Mouse (Mus musculus): ENCODE measurements around the gene Thrb. TPM values are rescaled to one million over a fixed set of nuclear protein-coding genes. Genes with fewer than 3 reads are reported as not detected.

The Thrb gene
- polyA plus RNA-seq, 1 experiment, result 22.0 TPM

- no peaks in the 10 kb centered on the region for H3K4me1 ChIP-seq (ENCODE audit: control insufficient read depth, insufficient read depth, insufficient read length, low read length)
- H3K27ac ChIP-seq (replicated peaks; ENCODE audit: low read depth, low read length), result no peak overlapping the region
These were observed 73.2 kb downstream of the Thrb start for GRCm38 (mm10) chr14:17733077-17733778.

DNA sequence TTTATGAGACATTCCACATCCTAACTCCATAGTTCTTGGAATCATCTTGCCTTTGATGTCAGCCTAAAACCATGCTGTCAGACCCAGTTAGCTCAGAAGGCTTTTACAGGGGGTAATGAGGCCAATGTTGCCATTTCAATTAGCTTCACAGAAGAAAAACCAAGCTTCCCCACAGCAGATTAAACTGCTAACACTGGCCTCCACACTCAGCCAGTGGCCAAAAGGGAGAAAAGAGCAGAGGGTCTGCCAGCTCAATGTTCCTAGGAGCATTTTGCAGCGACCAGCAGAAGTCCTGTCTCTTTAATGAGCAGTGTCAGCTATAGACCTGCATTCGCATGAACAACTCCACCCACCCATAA lies 73.7 kb downstream of the Thrb start:
- Histone ChIP-seq H3K4me3 (ENCODE audit: insufficient read depth, low read depth, low read length) (no peak overlapping the region), H3K27ac (replicated peaks; ENCODE audit: low read depth, low read length) (no peak overlapping the region), H3K4me1 (ENCODE audit: control insufficient read depth, insufficient read depth, insufficient read length, low read length) (no peaks in the 10 kb centered on the region)

More at GRCm38 (mm10) chr14:17733077-17733778, 73.2 kb downstream of the Thrb start:
- no peak overlapping the region for H3K4me3 ChIP-seq (ENCODE audit: insufficient read depth, low read depth, low read length)

DNA sequence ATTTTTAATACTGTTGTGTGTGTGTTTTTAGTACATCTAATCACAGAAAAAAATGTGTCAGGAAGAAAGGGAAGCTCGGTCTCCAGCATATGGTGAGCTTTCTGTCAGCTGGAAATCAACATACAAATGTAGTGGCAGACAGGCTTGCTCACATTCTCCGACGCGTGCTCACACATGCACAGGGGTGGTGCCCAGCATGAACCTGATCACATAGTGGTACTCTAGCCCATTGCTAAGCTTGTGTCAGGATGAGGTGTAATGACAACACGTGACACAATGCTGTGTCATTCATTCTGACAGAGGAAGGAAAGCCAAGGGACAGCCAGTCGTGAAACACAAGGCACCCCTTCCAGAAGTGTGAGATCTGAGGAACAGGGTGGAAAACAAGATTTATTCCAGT lies 75.4 kb downstream of the Thrb start:
- no peak overlapping the region for H3K27ac ChIP-seq (replicated peaks; ENCODE audit: low read depth, low read length)
- no peak overlapping the region for H3K4me3 ChIP-seq (ENCODE audit: insufficient read depth, low read depth, low read length)
- H3K4me1 ChIP-seq (ENCODE audit: control insufficient read depth, insufficient read depth, insufficient read length, low read length), result no peaks in the 10 kb centered on the region

- Histone ChIP-seq H3K4me3 (ENCODE audit: insufficient read depth, low read depth, low read length) (no peak overlapping the region), H3K4me1 (ENCODE audit: control insufficient read depth, insufficient read depth, insufficient read length, low read length) (peaks cover 3% of the 10 kb centered on the region), H3K27ac (replicated peaks; ENCODE audit: low read depth, low read length) (no peak overlapping the region)
These were observed 80.8 kb downstream of the Thrb start for GRCm38 (mm10) chr14:17740903-17741302.

GRCm38 (mm10) chr14:17742264-17742663 lies 82.2 kb downstream of the Thrb start:
- Histone ChIP-seq H3K4me1 (ENCODE audit: control insufficient read depth, insufficient read depth, insufficient read length, low read length) (peaks cover 7% of the 10 kb centered on the region), H3K4me3 (ENCODE audit: insufficient read depth, low read depth, low read length) (no peak overlapping the region), H3K27ac (replicated peaks; ENCODE audit: low read depth, low read length) (no peak overlapping the region)

DNA sequence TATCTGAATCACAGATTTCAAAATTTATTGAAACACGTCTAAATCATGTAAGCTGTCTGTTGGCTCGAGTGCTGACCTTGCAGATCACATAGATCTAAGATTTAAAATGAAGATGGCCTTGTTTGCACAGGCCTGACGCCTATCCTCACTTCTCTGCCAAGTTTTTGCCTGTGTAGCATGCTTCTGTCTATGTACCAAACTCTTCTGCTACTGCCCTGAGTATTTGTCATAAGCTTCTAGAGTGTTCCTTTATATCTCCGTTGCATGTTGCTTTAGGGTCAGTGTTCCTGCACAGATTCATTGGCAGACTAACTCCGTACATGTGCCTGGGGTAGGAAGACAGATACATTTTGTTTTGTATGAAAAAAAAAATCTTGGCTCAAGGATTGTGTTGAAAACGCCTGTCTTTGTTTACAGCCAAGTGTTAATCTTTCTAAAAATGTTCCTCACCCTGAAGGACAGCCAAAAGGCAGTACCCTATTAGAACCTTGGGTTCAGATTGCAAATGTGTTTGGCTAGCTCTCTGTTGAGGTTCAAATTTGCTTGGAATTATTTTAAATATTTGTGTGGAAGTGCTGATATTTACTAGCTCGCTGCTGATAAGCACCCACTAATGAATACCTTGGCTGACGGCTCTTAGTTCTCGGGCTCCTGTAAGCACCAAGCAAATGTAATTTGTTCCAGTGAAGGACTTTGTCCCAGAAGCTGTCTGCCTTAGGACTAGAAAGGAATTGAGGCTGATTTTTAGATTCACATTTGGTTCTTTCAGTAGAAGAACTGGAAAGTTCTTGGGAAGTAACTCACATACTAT lies 83.0 kb downstream of the Thrb start:
- Histone ChIP-seq H3K4me3 (ENCODE audit: insufficient read depth, low read depth, low read length) (no peak overlapping the region), H3K27ac (replicated peaks; ENCODE audit: low read depth, low read length) (peak overlapping the region; percentile 41; the same call in 1 of the 2 replicates)

DNA sequence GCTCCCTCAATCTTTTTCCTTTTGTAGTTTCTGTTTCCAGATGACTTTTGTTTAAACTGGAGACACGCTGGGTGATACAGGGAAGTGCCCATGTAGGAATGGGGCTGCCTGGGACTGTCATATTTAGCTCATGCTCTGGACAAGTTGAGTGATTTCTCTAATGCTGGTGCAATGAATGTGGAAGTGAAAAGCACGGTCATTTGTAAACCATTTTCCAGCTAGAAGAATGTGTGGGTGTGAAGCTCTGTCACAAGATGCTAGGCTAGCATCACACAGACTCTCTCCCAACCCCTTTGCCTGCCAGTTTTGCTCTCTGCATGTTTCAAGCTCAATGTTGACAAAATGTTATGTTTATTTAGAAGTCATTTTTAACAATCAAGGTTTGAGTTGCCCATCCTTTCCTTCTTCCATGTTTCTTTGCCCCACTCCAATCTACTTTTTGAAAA lies 83.7 kb downstream of the Thrb start:
- no peak overlapping the region for H3K4me3 ChIP-seq (ENCODE audit: insufficient read depth, low read depth, low read length)
- 0 out of 2 replicates have a peak overlapping the region, but pooled peaks have one; percentile 41 for H3K27ac ChIP-seq (replicated peaks; ENCODE audit: low read depth, low read length)
- peaks cover 7% of the 10 kb centered on the region for H3K4me1 ChIP-seq (ENCODE audit: control insufficient read depth, insufficient read depth, insufficient read length, low read length)

More for the DNA sequence above, 83.0 kb downstream of the Thrb start:
- H3K4me1 ChIP-seq (ENCODE audit: control insufficient read depth, insufficient read depth, insufficient read length, low read length), result peaks cover 7% of the 10 kb centered on the region

DNA sequence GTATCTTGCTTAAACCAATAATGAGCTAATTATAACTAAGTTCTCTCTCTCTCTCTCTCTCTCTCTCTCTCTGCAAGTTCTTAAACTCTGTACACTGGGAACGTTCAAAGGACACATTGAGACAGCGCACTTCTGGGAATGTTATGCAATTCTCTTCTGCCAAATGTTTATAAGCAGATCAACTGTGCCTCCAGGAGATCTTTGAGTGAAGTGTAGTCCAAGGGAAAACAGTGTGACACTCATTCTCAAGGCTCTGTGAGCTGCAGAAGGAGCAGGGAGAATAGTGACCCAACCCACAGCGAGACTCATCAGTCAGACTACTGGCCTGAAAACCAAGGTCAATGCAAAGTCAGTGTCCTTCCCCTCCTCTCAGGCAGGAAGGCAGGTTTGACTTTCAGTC lies 87.9 kb downstream of the Thrb start:
- Histone ChIP-seq H3K4me1 (ENCODE audit: control insufficient read depth, insufficient read depth, insufficient read length, low read length) (peaks cover 9% of the 10 kb centered on the region), H3K27ac (replicated peaks; ENCODE audit: low read depth, low read length) (no peak overlapping the region), H3K4me3 (ENCODE audit: insufficient read depth, low read depth, low read length) (no peak overlapping the region)

GRCm38 (mm10) chr14:17748945-17749344 lies 88.9 kb downstream of the Thrb start:
- no peak overlapping the region for H3K4me3 ChIP-seq (ENCODE audit: insufficient read depth, low read depth, low read length)
- H3K27ac ChIP-seq (replicated peaks; ENCODE audit: low read depth, low read length), result no peak overlapping the region

DNA sequence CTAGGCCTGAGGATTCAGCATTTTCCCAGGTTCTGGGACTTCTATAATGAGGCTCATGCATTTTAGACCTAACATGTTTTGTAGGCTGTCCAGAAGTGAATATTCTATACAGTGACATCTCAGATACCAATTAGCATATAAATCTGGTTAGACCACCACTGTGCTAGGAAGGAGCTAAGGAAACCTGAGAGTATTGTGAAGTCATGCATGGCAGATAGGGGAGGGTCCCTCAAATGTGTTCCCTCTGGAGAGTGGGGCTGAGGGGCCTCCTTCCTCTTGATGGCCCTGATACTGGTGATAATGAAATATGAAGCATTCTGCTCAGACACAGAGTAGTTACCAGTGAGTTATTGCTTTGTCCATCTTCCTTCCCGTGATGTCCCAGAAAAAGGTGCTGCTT lies 91.8 kb downstream of the Thrb start:
- Histone ChIP-seq H3K27ac (replicated peaks; ENCODE audit: low read depth, low read length) (0 out of 2 replicates have a peak overlapping the region, but pooled peaks have one; percentile 16), H3K4me3 (ENCODE audit: insufficient read depth, low read depth, low read length) (no peak overlapping the region), H3K4me1 (ENCODE audit: control insufficient read depth, insufficient read depth, insufficient read length, low read length) (peaks cover 15% of the 10 kb centered on the region)

More at GRCm38 (mm10) chr14:17748945-17749344, 88.9 kb downstream of the Thrb start:
- H3K4me1 ChIP-seq (ENCODE audit: control insufficient read depth, insufficient read depth, insufficient read length, low read length), result peaks cover 6% of the 10 kb centered on the region; the same call in 1 of the 2 replicates

DNA sequence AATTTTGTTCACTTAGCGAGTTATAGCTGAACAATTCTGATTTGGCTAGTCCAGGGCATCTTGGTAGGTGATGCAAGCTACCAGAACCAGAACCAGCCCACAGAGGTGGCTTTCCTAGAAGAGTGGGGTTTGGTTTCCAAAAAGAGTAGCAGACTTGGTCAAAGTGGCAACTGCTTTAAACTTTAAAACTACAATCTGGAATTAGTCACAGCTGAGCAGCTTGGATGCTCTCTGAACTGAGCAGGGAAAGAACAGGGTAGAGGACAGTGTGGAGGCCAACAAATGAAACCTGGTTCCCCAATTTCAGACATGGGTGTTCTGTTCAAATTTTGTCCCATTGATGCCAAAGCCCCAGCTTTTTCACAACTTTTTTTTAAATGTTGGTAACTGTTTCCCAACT lies 93.4 kb downstream of the Thrb start:
- peaks cover 12% of the 10 kb centered on the region for H3K4me1 ChIP-seq (ENCODE audit: control insufficient read depth, insufficient read depth, insufficient read length, low read length)
- peak overlapping the region; percentile 52; the same call in 1 of the 2 replicates for H3K27ac ChIP-seq (replicated peaks; ENCODE audit: low read depth, low read length)
- no peak overlapping the region for H3K4me3 ChIP-seq (ENCODE audit: insufficient read depth, low read depth, low read length)

DNA sequence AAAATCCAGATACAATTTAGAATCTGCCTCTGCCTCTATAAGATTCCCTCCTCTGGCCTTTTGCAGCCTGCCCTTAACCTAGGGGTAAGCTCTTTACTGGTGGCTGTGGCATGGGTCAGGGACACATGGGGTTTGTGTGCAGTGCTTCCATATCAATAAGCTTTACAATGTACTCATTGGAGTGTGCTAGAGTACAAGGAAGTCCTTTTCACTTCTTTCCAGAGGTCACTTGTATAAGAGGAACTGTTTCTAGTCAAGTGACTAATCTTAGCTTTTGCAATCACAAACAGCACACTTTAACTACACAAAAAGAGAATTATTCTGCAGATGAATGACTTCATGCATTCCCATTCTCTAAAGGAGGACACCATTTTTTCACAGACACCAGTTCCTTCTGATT lies 96.7 kb downstream of the Thrb start:
- Histone ChIP-seq H3K4me3 (ENCODE audit: insufficient read depth, low read depth, low read length) (no peak overlapping the region), H3K27ac (replicated peaks; ENCODE audit: low read depth, low read length) (peak overlapping the region; percentile 72), H3K4me1 (ENCODE audit: control insufficient read depth, insufficient read depth, insufficient read length, low read length) (peaks cover 12% of the 10 kb centered on the region)

- Histone ChIP-seq H3K4me3 (ENCODE audit: insufficient read depth, low read depth, low read length) (no peak overlapping the region), H3K27ac (replicated peaks; ENCODE audit: low read depth, low read length) (no peak overlapping the region), H3K4me1 (ENCODE audit: control insufficient read depth, insufficient read depth, insufficient read length, low read length) (peaks cover 4% of the 10 kb centered on the region; the same call in 1 of the 2 replicates)
These were observed 107.9 kb downstream of the Thrb start for GRCm38 (mm10) chr14:17767987-17768386.

GRCm38 (mm10) chr14:17774404-17774803 lies 114.3 kb downstream of the Thrb start:
- peaks cover 4% of the 10 kb centered on the region; the same call in 1 of the 2 replicates for H3K4me1 ChIP-seq (ENCODE audit: control insufficient read depth, insufficient read depth, insufficient read length, low read length)
- no peak overlapping the region for H3K4me3 ChIP-seq (ENCODE audit: insufficient read depth, low read depth, low read length)
- H3K27ac ChIP-seq (replicated peaks; ENCODE audit: low read depth, low read length), result no peak overlapping the region

DNA sequence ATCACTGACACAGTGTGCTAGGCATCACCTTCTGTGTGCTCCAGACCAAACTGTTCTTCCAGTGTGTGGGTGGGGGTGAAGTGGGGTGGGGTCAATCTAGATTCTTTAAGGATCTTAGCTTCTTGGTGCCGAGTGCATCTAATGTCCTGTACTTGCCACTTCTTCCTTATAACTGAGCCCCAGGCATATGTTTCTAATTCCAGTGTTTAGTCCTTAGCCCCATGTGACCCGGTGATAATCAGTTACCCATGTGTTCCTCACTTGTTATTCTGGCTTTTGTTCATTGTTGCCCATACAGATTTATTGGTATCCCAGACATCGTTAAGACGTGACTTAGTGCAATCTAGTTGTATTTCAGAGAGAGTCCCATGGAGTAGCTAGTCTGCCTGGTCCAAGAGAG lies 121.9 kb downstream of the Thrb start:
- Histone ChIP-seq H3K27ac (replicated peaks; ENCODE audit: low read depth, low read length) (no peak overlapping the region), H3K4me1 (ENCODE audit: control insufficient read depth, insufficient read depth, insufficient read length, low read length) (peaks cover 5% of the 10 kb centered on the region), H3K4me3 (ENCODE audit: insufficient read depth, low read depth, low read length) (no peak overlapping the region)

Measured in brown adipose tissue, adult 24 weeks (tissue).